Comparison of ENCODE assay signal across 30 mouse cellular contexts in genomic region chr6:42444491-42444890, GRCm38 (mm10). TPM values are rescaled to one million over a fixed set of nuclear protein-coding genes. Genes with fewer than 3 reads are reported as not detected.
DNase-seq lines count a peak whose midpoint lies in the region; ATAC-seq and TF ChIP-seq lines count a peak whose summit lies in the region.
"Had no signal": no experiment of that assay in that cellular context is flagged by ENCODE, and none has a peak within 500 bp of the region (broad histone marks: within the 10 kb centered on the region; RNA-seq: fewer than 3 reads in every experiment).

No protein-coding gene starts in this region.

- H3K4me2 ChIP-seq in lung, embryonic 14.5 days = no peak overlapping the region
- H3K4me2 ChIP-seq: embryonic facial prominence, embryonic 12.5 days; forebrain, embryonic 12.5 days; forebrain, embryonic 15.5 days; heart, embryonic 12.5 days; heart, embryonic 15.5 days; hindbrain, embryonic 13.5 days; intestine, embryonic 15.5 days had no signal

- H3K36me3 ChIP-seq in lung, embryonic 14.5 days (ENCODE audit: insufficient read depth) = no peaks in the 10 kb centered on the region
- no peaks in the 10 kb centered on the region for H3K36me3 ChIP-seq in limb, embryonic 10.5 days
- H3K36me3 ChIP-seq: embryonic facial prominence, embryonic 12.5 days; forebrain, embryonic 12.5 days; forebrain, embryonic 15.5 days; G1E; heart, embryonic 12.5 days; heart, embryonic 15.5 days; hindbrain, embryonic 10.5 days; hindbrain, embryonic 13.5 days; intestine, embryonic 15.5 days had no signal

- H3K27ac ChIP-seq in lung, embryonic 14.5 days (ENCODE audit: low read depth) = no peak overlapping the region
- no peak overlapping the region for H3K27ac ChIP-seq in limb, embryonic 10.5 days
- H3K27ac ChIP-seq: embryonic facial prominence, embryonic 12.5 days; forebrain, embryonic 12.5 days; forebrain, embryonic 15.5 days; heart, embryonic 15.5 days; hindbrain, embryonic 10.5 days; hindbrain, embryonic 13.5 days; intestine, embryonic 15.5 days had no signal

- H3K27me3 ChIP-seq in lung, embryonic 14.5 days (ENCODE audit: insufficient read depth, low read length) = no peaks in the 10 kb centered on the region
- no peaks in the 10 kb centered on the region for H3K27me3 ChIP-seq in limb, embryonic 10.5 days (ENCODE audit: low read depth, poor library complexity, severe bottlenecking)
- H3K27me3 ChIP-seq: CH12.LX; embryonic facial prominence, embryonic 12.5 days; forebrain, embryonic 12.5 days; forebrain, embryonic 15.5 days; heart, embryonic 12.5 days; heart, embryonic 15.5 days; hindbrain, embryonic 13.5 days; intestine, embryonic 15.5 days; Patski had no signal

- no peak for TF ChIP-seq CTCF in lung, embryonic 14.5 days (IDR thresholded peaks at IDR 0.05; ENCODE audit: low read depth)

- H3K9ac ChIP-seq in lung, embryonic 14.5 days = no peak overlapping the region
- H3K9ac ChIP-seq: embryonic facial prominence, embryonic 12.5 days; forebrain, embryonic 12.5 days; forebrain, embryonic 15.5 days; heart, embryonic 12.5 days; heart, embryonic 15.5 days; hindbrain, embryonic 13.5 days; intestine, embryonic 15.5 days had no signal

- H3K4me1 ChIP-seq in lung, embryonic 14.5 days (ENCODE audit: insufficient read depth) = no peaks in the 10 kb centered on the region
- no peaks in the 10 kb centered on the region for H3K4me1 ChIP-seq in limb, embryonic 10.5 days
- H3K4me1 ChIP-seq: embryonic facial prominence, embryonic 12.5 days; forebrain, embryonic 12.5 days; forebrain, embryonic 15.5 days; heart, embryonic 15.5 days; hindbrain, embryonic 10.5 days; hindbrain, embryonic 13.5 days; intestine, embryonic 15.5 days had no signal

- ATAC-seq in lung, embryonic 14.5 days (ENCODE audit: insufficient read depth) = no peak
- ATAC-seq: activated CD4-positive, CD25-positive, alpha-beta regulatory T cell, adult 4 months; forebrain, embryonic 15.5 days; hindbrain, embryonic 16.5 days; intestine, embryonic 15.5 days; Patski had no signal

- no peak overlapping the region for H3K4me3 ChIP-seq in lung, embryonic 14.5 days (ENCODE audit: low read depth, low read length)
- no peak overlapping the region for H3K4me3 ChIP-seq in limb, embryonic 10.5 days
- H3K4me3 ChIP-seq: embryonic facial prominence, embryonic 12.5 days; erythroblast, embryonic 14.5 days; forebrain, embryonic 12.5 days; forebrain, embryonic 15.5 days; heart, embryonic 12.5 days; heart, embryonic 15.5 days; hindbrain, embryonic 10.5 days; hindbrain, embryonic 13.5 days; intestine, embryonic 15.5 days had no signal

- 44% methylated on average over 2 of the region's 2 CpGs for WGBS in lung, embryonic 14.5 days
- 89% methylated on average over 2 of the region's 2 CpGs for WGBS in limb, embryonic 10.5 days

- peak; percentile 9 for DNase-seq in lung, embryonic 14.5 days
- DNase-seq in lung, postnatal 4 days = no peak
- peak; percentile 36 for DNase-seq in NIH3T3 (ENCODE audit: low read depth)
- DNase-seq in skeletal muscle tissue, adult 2 months (ENCODE audit: low read depth, low spot score) = peak; percentile 34
- DNase-seq in limb, embryonic 10.5 days (ENCODE audit: low spot score) = no peak
- no peak for DNase-seq in retina, postnatal 1 day
- DNase-seq: adrenal gland, adult 8-10 months; adrenal gland, postnatal 36 days; cerebellum, adult 18-20 months; cerebellum, adult 9-10 months; cerebellum, postnatal 14 days; gastrocnemius, postnatal 14 days; heart, adult 18-20 months; heart, postnatal 10 days; heart, postnatal 36 days; kidney, adult 11 months had no signal

- H3K9me3 ChIP-seq in lung, embryonic 14.5 days (ENCODE audit: low read depth, low read length) = no peaks in the 10 kb centered on the region
- H3K9me3 ChIP-seq in limb, embryonic 10.5 days (replicated peaks) = no peaks in the 10 kb centered on the region
- H3K9me3 ChIP-seq: embryonic facial prominence, embryonic 12.5 days; forebrain, embryonic 12.5 days; forebrain, embryonic 15.5 days; G1E; heart, embryonic 12.5 days; heart, embryonic 15.5 days; hindbrain, embryonic 10.5 days; hindbrain, embryonic 13.5 days; intestine, embryonic 15.5 days had no signal

RNA-seq across cellular contexts. Expression of gene Tas2r126, which starts 10.2 kb away (rescaled TPM):
- polyA plus RNA-seq in lung, embryonic 14.5 days (2014; fragmentation: Nextera tagmentation; extraction: Ambion mirVana) = not detected in 2 replicates
- not detected in 2 replicates for polyA plus RNA-seq in limb, embryonic 10.5 days (2016; fragmentation: Nextera tagmentation; extraction: Ambion mirVana)
- polyA plus RNA-seq: activated CD4-positive, CD25-positive, alpha-beta regulatory T cell, adult 4 months; embryonic facial prominence, embryonic 12.5 days; erythroblast, embryonic 14.5 days; forebrain, embryonic 12.5 days; forebrain, embryonic 15.5 days; G1E; heart, embryonic 12.5 days; heart, embryonic 15.5 days; hindbrain, embryonic 10.5 days; hindbrain, embryonic 13.5 days; hindbrain, embryonic 16.5 days; intestine, embryonic 15.5 days; Patski had no signal

RNA-seq across cellular contexts. Expression of gene Olfr458, which starts 20.5 kb away (rescaled TPM):
- polyA plus RNA-seq in lung, embryonic 14.5 days (2014; fragmentation: Nextera tagmentation; extraction: Ambion mirVana) = not detected in 2 replicates
- polyA plus RNA-seq in limb, embryonic 10.5 days (2016; fragmentation: Nextera tagmentation; extraction: Ambion mirVana) = not detected in 2 replicates
- polyA plus RNA-seq: activated CD4-positive, CD25-positive, alpha-beta regulatory T cell, adult 4 months; embryonic facial prominence, embryonic 12.5 days; erythroblast, embryonic 14.5 days; forebrain, embryonic 12.5 days; forebrain, embryonic 15.5 days; G1E; heart, embryonic 12.5 days; heart, embryonic 15.5 days; hindbrain, embryonic 10.5 days; hindbrain, embryonic 13.5 days; hindbrain, embryonic 16.5 days; intestine, embryonic 15.5 days; Patski had no signal

RNA-seq across cellular contexts. Expression of gene Olfr457, which starts 31.6 kb away (rescaled TPM):
- polyA plus RNA-seq in lung, embryonic 14.5 days (2014; fragmentation: Nextera tagmentation; extraction: Ambion mirVana) = not detected in 2 replicates
- polyA plus RNA-seq in limb, embryonic 10.5 days (2016; fragmentation: Nextera tagmentation; extraction: Ambion mirVana) = 0.04 TPM in 1 of 2 replicates, not detected in the other
- polyA plus RNA-seq: activated CD4-positive, CD25-positive, alpha-beta regulatory T cell, adult 4 months; embryonic facial prominence, embryonic 12.5 days; erythroblast, embryonic 14.5 days; forebrain, embryonic 15.5 days; G1E; heart, embryonic 12.5 days; heart, embryonic 15.5 days; hindbrain, embryonic 10.5 days; hindbrain, embryonic 13.5 days; hindbrain, embryonic 16.5 days; intestine, embryonic 15.5 days; Patski had no signal

RNA-seq across cellular contexts. Expression of gene Tas2r135, which starts 39.3 kb away (rescaled TPM):
- not detected in 2 replicates for polyA plus RNA-seq in lung, embryonic 14.5 days (2014; fragmentation: Nextera tagmentation; extraction: Ambion mirVana)
- not detected in 2 replicates for polyA plus RNA-seq in limb, embryonic 10.5 days (2016; fragmentation: Nextera tagmentation; extraction: Ambion mirVana)
- polyA plus RNA-seq: embryonic facial prominence, embryonic 12.5 days; erythroblast, embryonic 14.5 days; forebrain, embryonic 12.5 days; forebrain, embryonic 15.5 days; G1E; heart, embryonic 12.5 days; heart, embryonic 15.5 days; hindbrain, embryonic 10.5 days; hindbrain, embryonic 13.5 days; hindbrain, embryonic 16.5 days; intestine, embryonic 15.5 days; Patski had no signal

RNA-seq across cellular contexts. Expression of gene Olfr456, which starts 42.5 kb away (rescaled TPM):
- 0.18 TPM in 1 of 2 replicates, not detected in the other for polyA plus RNA-seq in lung, embryonic 14.5 days (2014; fragmentation: Nextera tagmentation; extraction: Ambion mirVana)
- 0.18 TPM in 1 of 2 replicates, not detected in the other for polyA plus RNA-seq in limb, embryonic 10.5 days (2016; fragmentation: Nextera tagmentation; extraction: Ambion mirVana)
- polyA plus RNA-seq: activated CD4-positive, CD25-positive, alpha-beta regulatory T cell, adult 4 months; embryonic facial prominence, embryonic 12.5 days; erythroblast, embryonic 14.5 days; forebrain, embryonic 12.5 days; forebrain, embryonic 15.5 days; G1E; heart, embryonic 12.5 days; hindbrain, embryonic 10.5 days; hindbrain, embryonic 13.5 days; hindbrain, embryonic 16.5 days; intestine, embryonic 15.5 days; Patski had no signal

Comparison
In these comparisons a context has a peak if more than half of its experiments do, and no peak if none do; other contexts are left out.
1. DNase-seq: peak in lung, embryonic 14.5 days (single experiment), NIH3T3 (single experiment) and skeletal muscle tissue, adult 2 months (single experiment); none in lung, postnatal 4 days (0 of 2), limb, embryonic 10.5 days (single experiment) and retina, postnatal 1 day (single experiment).